ENCODE assay signal across 33 mouse cellular contexts in genomic region chr12:52688712-52689111, GRCm38 (mm10). TPM values are rescaled to one million over a fixed set of nuclear protein-coding genes. Genes with fewer than 3 reads are reported as not detected.
"Had no signal": no experiment of that assay in that cellular context is flagged by ENCODE, and none has a peak within 500 bp of the region (broad histone marks: within the 10 kb centered on the region; RNA-seq: fewer than 3 reads in every experiment).

No protein-coding gene starts in this region.

- H3K36me3 ChIP-seq: limb, embryonic 10.5 days; limb, embryonic 12.5 days; limb, embryonic 13.5 days; limb, embryonic 15.5 days; liver, embryonic 12.5 days; liver, embryonic 13.5 days; liver, embryonic 15.5 days; lung, embryonic 15.5 days; midbrain, embryonic 10.5 days; midbrain, embryonic 12.5 days; midbrain, embryonic 13.5 days; midbrain, embryonic 15.5 days; neural tube, embryonic 12.5 days had no signal

- H3K9me3 ChIP-seq: limb, embryonic 10.5 days; limb, embryonic 12.5 days; limb, embryonic 13.5 days; limb, embryonic 15.5 days; liver, embryonic 12.5 days; liver, embryonic 13.5 days; liver, embryonic 15.5 days; lung, embryonic 15.5 days; megakaryocyte, embryonic 14.5 days; midbrain, embryonic 10.5 days; midbrain, embryonic 12.5 days; midbrain, embryonic 13.5 days; midbrain, embryonic 15.5 days; neural tube, embryonic 12.5 days had no signal

- ATAC-seq: liver, embryonic 12.5 days; liver, postnatal 0 days; lung, postnatal 0 days; midbrain, embryonic 13.5 days; midbrain, embryonic 15.5 days; midbrain, embryonic 16.5 days had no signal

- H3K27ac ChIP-seq: limb, embryonic 10.5 days; limb, embryonic 12.5 days; limb, embryonic 13.5 days; limb, embryonic 15.5 days; liver, embryonic 12.5 days; liver, embryonic 13.5 days; liver, embryonic 14.5 days; liver, embryonic 15.5 days; lung, embryonic 15.5 days; macrophage; midbrain, embryonic 10.5 days; midbrain, embryonic 12.5 days; midbrain, embryonic 13.5 days; midbrain, embryonic 15.5 days; neural tube, embryonic 12.5 days had no signal

- H3K27me3 ChIP-seq: limb, embryonic 12.5 days; limb, embryonic 13.5 days; limb, embryonic 15.5 days; liver, embryonic 12.5 days; liver, embryonic 13.5 days; liver, embryonic 15.5 days; lung, embryonic 15.5 days; midbrain, embryonic 12.5 days; midbrain, embryonic 13.5 days; midbrain, embryonic 15.5 days; neural tube, embryonic 12.5 days had no signal

- H3K9ac ChIP-seq: limb, embryonic 12.5 days; limb, embryonic 13.5 days; limb, embryonic 15.5 days; liver, embryonic 12.5 days; liver, embryonic 13.5 days; liver, embryonic 14.5 days; liver, embryonic 15.5 days; liver, postnatal 0 days; lung, embryonic 14.5 days; lung, embryonic 15.5 days; midbrain, embryonic 12.5 days; midbrain, embryonic 13.5 days; midbrain, embryonic 15.5 days; neural tube, embryonic 12.5 days had no signal

- H3K4me2 ChIP-seq: limb, embryonic 12.5 days; limb, embryonic 13.5 days; limb, embryonic 15.5 days; liver, embryonic 11.5 days; liver, embryonic 12.5 days; liver, embryonic 13.5 days; liver, embryonic 15.5 days; lung, embryonic 14.5 days; lung, embryonic 15.5 days; midbrain, embryonic 12.5 days; midbrain, embryonic 13.5 days; midbrain, embryonic 15.5 days; neural tube, embryonic 12.5 days had no signal

- H3K4me3 ChIP-seq: limb, embryonic 10.5 days; limb, embryonic 12.5 days; limb, embryonic 13.5 days; limb, embryonic 15.5 days; liver, embryonic 12.5 days; liver, embryonic 13.5 days; liver, embryonic 15.5 days; lung, embryonic 15.5 days; megakaryocyte, embryonic 14.5 days; midbrain, embryonic 10.5 days; midbrain, embryonic 12.5 days; midbrain, embryonic 13.5 days; midbrain, embryonic 15.5 days; myocyte; neural tube, embryonic 12.5 days had no signal

- DNase-seq: left cerebral cortex, postnatal 4 days; liver; liver, embryonic 13.5 days; liver, postnatal 0 days; lung, adult 18-20 months; lung, adult 2 months; lung, embryonic 14.5 days; lung, postnatal 10 days; lung, postnatal 14 days; lung, postnatal 36 days; lung, postnatal 4 days; midbrain, embryonic 14.5 days had no signal

- H3K4me1 ChIP-seq: limb, embryonic 10.5 days; limb, embryonic 12.5 days; midbrain, embryonic 12.5 days; midbrain, embryonic 13.5 days; midbrain, embryonic 15.5 days; neural tube, embryonic 12.5 days had no signal

RNA-seq across cellular contexts. Expression of gene Akap6, which starts 10.5 kb away (rescaled TPM):
- total RNA-seq: megakaryocyte, adult 5-6 weeks; monocyte, adult 5-6 weeks had no signal
